Mouse (Mus musculus): ENCODE measurements around the gene Erbin.

GRCm38 (mm10) chr13:103890038-103890437, 30.3 kb downstream of the Erbin start:
- TF ChIP-seq POLR2A (IDR thresholded peaks at IDR 0.05; ENCODE audit: borderline replicate concordance, extremely low read depth, insufficient read depth, insufficient read length, poor library complexity, severe bottlenecking) (no peak), CTCF (IDR thresholded peaks at IDR 0.05; ENCODE audit: borderline replicate concordance, extremely low read depth, insufficient read depth, insufficient read length) (no peak)

Data from brain, embryonic 14.5 days (tissue).